Mouse (Mus musculus): ENCODE measurements around the gene Slc22a18.

Gene Slc22a18

DNA sequence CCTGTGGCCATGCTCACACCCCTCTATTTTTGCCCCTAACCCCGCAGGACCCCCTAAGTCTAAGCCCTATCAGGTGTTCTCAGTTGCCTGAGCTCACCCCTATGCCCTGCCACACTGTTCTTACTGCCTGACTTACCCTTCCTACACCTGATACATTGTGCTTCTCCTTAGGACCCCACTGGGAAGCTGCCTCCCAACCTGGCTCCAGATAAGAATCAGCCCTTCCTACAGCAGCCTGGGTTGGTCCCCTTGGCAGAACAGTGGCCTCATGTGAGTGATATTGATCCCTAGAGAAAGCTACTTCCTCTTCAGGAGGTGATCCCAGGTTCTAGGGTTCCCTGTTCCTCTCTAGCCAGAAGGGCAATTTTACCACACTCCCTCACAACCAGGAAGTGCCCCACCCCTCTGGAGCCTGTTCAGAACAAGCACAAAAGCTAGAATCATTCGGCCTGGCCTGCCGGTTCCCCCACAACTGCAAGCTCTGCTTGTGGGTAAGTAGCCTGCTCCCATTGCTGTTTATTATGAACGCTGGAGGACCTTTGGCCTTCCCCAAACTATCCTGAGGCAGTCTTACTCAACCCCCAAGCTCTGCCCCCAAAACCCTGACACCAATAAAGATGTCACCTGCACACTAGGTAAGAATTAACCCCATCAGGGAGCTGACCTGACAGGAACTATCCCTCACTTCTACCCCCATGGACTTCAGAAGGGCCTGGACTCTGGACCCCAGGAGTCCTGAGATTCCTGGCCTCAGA, at the start of gene Slc22a18:
TSS of gene Slc22a18 (plus strand) at position 390 of the 755 bp plus-strand sequence.
- no peak for TF ChIP-seq GATA4 (IDR thresholded peaks at IDR 0.05; ENCODE audit: insufficient replicate concordance, low read length)

DNA sequence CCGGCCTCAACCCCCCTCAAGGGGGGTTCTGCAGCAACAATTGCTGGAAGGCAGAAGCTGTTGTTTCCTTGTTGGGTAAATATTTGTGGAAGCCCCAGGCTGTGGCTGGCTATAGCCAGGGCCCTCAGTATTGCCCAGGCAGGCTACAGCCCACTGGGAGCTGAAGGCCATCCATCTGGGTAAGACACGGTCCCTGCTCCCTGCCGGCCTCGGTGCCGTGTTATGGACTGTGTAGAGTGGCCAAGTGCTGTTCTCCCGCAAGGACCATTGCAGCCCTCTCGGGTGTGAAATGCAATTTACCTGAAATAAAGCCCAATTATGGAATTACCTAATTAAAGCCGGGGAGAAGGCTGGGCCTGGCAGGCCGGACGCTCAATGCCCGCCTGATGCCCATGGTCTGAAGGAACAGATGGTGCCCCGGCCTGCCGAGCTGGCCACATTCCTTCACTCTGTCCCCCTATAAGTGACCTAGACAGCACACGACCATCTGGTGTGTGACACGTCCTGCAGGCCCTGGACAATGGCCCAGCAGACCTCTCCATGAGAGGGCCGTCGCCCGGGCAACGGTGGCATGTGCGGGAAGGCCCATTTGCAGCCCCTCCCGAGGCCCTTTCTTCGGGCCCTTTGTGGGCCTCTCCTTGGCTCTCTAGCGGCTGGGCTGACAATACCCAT, 45.3 kb upstream of the Slc22a18 start:
- TF ChIP-seq GATA4 (IDR thresholded peaks at IDR 0.05; ENCODE audit: insufficient replicate concordance, low read length): no peak

DNA sequence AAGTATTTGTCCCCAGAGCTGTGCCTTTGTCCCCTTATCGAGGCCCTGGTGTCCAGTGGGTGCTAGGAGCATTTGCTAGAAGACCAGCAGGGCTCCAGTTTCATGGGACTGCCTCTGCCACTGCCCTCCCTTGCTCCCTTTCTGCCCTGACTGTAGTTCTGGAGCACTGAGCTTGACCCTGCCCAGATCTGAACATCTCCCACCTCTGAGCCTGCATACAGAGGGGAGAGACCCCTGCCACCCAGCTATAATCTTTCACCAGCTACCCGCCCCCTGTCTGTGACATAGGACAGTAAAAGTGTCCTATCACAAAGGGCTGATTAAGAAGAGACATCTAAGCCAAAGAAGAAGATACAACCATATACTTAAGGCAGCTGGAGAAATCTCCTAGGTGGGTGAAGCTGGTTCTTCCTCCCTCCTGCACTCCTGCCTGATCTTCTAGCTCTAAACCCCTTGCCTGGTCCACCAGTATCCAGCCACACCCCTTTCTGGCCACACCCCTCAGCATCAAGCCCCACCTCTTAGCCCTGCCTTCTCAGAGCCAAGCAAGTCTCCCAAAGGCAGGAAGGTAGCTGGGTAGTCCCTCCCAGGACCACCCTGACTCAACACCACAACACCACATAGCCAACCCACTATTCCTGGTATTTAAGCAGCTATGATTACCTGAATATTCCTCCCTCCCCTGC, 44.6 kb upstream of the Slc22a18 start:
- TF ChIP-seq GATA4 (IDR thresholded peaks at IDR 0.05; ENCODE audit: insufficient replicate concordance, low read length): no peak

DNA sequence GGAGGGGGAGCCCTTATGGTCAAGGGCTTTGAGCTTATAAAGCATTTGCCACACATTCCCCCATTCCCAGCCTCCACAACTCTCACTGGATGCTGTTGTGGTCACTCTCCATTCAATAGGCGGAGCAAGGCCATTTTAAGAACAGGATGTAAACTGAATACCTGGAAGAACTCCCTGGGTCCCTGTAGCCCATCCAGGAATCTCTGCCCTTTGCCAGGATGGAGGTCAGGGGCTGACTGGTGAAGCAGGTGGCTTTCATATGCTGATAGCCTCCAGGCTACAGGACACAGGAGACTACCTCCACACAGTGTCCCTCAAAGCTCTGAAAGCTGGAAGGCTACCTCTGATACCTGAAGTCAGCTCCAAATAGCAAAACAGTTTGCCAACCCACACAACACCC, 40.9 kb upstream of the Slc22a18 start:
- no peak for TF ChIP-seq GATA4 (IDR thresholded peaks at IDR 0.05; ENCODE audit: insufficient replicate concordance, low read length)

DNA sequence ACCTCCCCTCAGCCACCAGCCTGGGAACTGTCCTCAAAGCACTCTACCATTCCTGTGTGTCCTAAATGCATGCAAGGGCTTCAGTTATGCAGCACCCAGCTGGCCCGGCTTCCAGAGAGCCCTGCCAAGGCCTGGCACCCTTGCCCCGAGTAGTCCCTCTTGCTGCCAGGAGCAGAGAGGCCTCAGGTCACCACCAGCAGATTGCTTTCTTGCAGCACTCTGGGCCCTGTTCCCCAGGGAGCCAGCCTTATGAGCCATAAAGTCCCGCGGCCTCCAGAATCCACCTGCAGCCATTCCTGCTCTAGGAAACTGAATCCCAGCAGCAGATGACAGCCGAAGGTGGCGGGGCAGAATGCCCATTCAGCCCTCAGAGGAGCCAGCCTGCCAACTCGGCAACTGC, 40.2 kb upstream of the Slc22a18 start:
- TF ChIP-seq GATA4 (IDR thresholded peaks at IDR 0.05; ENCODE audit: insufficient replicate concordance, low read length): no peak

DNA sequence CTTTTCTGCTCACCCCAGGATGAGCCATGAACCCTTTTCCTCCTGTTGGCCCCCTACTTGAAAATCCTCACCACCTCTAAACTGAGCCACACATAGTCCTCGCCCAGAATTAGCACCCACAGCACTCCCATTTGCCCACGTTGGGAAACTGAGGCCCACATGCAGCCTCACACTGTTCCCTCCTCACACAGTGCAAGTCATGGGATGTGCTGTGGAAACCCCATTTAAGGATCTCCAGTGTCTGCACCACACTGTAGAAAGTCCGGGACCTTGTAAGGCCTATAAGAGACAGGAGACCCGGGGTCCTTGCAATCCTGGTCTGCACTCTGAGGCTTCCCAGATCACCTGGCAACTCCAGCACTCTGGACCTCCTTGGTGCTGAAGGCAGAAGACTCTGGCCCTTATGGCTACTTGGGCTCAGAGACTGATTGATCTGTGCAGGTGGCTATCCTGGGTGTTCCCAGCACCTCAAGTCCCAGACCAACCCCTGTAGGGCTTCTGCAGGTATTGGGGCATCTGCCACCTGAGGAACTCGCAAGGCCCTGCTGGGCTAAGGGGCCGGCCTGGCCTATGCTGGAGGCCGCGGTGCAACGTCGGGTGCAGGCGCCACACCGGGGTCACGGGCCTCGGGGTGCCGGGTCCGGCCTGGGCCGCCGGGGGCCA, 36.2 kb upstream of the Slc22a18 start:
- no peak for TF ChIP-seq GATA4 (IDR thresholded peaks at IDR 0.05; ENCODE audit: insufficient replicate concordance, low read length)

DNA sequence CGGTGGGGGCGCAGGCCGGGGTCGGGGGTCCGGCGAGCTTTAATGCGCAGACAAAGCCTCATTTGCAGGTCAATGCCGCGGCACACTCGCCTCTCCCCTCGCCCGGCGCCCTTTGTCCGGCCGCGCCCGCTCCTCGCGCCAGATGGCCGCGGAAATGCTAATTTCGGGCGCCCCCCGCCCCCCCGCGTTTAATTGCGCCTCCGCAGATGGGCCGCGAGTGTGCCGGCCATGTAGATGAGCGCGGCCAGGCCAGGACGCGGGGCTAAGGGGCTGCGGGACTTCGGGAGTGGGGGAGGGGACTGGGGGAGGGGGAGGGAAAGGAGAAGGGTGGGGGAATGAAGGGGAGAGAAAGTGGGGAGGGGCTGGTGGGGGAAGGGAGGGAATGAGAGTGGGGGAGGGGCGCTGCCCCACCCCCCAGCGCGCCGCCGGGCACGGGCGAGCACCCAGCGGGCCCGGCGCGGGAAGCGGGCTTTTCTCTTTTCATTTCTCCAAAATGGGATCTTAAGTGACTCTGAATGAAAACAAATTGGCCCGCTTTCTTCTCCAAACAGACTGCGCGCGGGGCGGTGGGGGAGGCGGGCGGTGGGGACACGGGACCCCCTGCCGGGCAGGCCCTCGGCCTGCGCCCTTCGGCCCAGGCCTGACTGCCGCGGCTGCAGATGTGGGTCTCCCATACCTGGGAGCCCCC, 35.5 kb upstream of the Slc22a18 start:
- TF ChIP-seq GATA4 (IDR thresholded peaks at IDR 0.05; ENCODE audit: insufficient replicate concordance, low read length): no peak

DNA sequence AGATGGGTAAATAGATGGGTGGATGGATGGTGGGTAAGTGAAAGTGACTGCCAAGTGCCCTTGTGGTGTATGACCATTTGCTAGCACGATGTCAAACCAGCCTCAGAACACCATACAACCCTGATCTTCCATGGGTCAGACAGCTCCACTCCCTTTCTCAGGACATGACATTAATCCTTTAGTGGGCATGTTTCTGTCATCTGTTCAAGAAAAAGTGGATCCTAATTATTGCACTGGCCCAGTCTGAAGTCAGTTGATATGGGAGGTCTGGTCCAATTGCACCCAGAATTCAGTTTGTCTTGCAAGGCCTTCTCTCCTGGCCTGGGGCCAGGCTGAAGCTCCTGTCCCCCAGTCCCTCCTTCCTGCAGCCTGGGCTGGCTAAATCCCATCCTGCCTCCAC, 34.6 kb upstream of the Slc22a18 start:
- TF ChIP-seq GATA4 (IDR thresholded peaks at IDR 0.05; ENCODE audit: insufficient replicate concordance, low read length): no peak

DNA sequence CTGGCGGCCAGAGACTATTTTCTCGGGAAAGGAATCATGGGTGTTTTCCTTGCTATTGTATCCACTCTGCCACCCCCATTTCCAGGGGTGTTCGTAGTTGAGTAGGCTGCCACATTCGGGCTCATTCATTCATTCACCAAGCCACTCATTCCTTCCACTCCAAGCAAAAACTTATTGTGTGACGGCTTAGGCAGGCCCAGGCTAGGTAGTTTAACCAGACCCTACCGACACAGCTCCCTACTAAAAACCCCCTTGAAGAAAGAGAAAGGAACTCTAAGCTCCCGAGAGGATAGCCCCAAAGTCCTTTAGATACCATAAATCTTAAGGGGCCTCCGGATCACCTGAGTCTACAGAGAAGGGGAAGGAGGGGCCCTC, 29.0 kb upstream of the Slc22a18 start:
- TF ChIP-seq GATA4 (IDR thresholded peaks at IDR 0.05; ENCODE audit: insufficient replicate concordance, low read length): no peak

DNA sequence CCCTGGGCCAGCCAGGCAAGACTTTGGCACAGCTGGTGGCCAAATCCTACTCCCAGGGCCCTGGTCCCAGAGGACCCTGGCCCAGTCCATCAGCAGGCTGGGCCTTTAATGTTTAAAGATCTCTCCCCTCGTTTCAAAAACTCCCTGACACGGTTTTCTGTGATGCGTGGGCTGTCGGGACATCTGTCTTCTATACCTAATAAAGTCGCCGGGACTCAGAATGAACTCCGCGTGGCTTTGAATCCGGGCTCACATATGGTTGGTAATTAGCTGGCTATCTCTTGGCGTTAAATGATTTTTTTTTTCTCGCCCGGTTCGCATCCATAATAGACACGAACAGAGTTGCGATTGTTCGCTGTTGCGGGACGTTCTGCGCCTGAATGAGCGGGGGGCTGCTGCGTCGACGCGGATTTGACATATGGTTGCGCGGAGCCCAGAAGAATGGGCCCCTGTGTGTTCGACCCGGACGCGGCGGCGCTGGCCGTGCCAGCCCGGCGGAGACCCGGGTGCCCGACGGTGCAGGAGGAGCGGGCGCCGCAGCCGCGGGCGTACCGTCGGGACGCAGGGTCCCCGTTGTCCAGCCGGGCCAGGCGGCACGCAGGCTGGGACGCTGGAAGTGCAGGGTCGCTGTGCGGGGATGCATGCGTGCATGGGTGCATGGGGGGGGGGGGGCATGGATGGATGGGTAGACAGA, 28.4 kb upstream of the Slc22a18 start:
- TF ChIP-seq GATA4 (IDR thresholded peaks at IDR 0.05; ENCODE audit: insufficient replicate concordance, low read length): no peak

DNA sequence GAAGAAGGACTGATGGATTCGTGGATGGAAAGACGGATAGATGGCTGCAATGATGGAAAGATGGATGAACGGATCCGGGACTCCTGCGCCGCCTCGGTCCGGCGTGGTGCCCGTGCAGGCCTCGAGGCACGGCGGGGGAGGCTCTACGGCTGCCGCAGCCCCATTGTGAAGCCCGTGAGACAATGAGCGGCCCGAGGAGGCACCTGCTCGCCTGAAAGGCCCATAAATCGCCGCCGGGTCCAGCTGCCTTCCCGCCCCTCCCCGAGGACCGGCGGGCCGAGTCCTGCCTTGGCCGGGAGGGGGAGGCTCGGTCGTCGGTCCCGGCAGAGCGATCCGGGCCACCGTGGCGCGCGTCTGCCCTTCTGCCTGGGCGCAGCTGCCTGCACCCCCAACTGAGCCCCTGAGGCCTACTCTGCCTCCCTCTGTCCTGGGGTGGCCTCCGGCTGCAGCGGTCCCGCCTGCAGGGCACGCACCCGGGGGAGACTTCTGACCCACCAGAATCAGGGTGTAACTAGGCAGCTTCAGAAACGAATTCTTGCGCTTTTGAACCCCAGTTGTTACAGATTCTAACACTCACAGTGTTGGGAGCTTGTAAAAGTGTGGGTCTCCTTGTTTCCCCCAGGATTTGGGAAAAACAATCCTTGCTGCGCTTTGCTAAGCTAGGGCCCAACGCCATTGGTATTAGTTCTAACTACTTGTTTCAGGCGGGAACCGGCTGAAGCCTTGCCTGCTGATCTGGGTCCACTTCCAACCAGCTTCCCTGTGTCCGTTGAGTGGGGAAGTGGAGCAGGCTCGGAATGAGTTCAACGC, 27.7 kb upstream of the Slc22a18 start:
- no peak for TF ChIP-seq GATA4 (IDR thresholded peaks at IDR 0.05; ENCODE audit: insufficient replicate concordance, low read length)

DNA sequence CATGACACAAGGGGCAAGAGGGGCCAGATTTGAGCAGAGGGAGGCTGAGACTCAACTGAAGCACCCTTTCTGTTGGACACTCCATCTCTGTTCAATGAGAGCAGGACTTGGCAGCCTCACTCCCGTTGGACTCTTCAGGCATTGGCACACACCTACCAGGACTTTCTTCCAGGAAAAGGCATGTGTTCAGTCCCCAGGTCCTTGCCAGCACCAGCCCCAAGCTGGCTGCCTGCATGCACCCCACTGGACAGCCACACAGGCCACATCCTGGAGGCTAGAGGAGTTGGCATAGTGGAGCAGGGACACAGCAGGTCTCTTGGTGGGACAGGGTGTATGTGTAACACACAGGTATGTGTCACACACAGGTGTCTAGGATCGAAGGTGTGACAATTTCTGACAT, 26.4 kb upstream of the Slc22a18 start:
- no peak for TF ChIP-seq GATA4 (IDR thresholded peaks at IDR 0.05; ENCODE audit: insufficient replicate concordance, low read length)

DNA sequence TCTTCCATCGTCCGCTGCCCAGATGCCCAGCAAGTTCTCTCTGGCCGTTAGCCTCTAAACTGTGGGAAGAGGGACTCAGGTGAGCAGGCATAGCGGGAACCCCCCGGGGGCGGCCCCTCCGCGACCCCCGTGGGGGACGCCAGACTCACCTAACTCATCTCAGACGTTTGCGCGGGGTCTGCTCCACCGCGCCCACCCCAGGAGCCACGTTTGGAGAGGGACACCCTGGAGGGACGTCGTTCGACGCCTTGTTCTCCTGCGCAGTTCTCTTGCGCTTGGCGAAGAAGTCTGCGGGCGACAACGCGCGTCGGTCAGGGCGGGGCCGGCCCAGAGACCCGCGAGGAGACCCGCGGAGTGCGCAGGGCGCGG, 14.6 kb upstream of the Slc22a18 start:
- no peak for TF ChIP-seq GATA4 (IDR thresholded peaks at IDR 0.05; ENCODE audit: insufficient replicate concordance, low read length)
